Mouse (Mus musculus) spleen, adult 12 weeks (tissue): ENCODE results near the gene Hoxa6.

ENCODE experiments used
- DNase-seq: peaks from one replicate; pipeline ENCODE4 v3.0.0; 2022; ENCODE audit warnings: low spot score

Gene Hoxa6

GRCm38 (mm10) chr6:52177061-52177735, 31.3 kb downstream of the Hoxa6 start, which contains the start of gene 5730596B20Rik:
Gene 5730596B20Rik (plus strand): TSS chr6:52177498.
- no peak for DNase-seq

- DNase-seq: no peak
These were observed 32.1 kb downstream of the Hoxa6 start for GRCm38 (mm10) chr6:52176391-52176790.

- DNase-seq: no peak
These were observed 32.7 kb downstream of the Hoxa6 start for GRCm38 (mm10) chr6:52175864-52176263.

GRCm38 (mm10) chr6:52174968-52175751, 33.4 kb downstream of the Hoxa6 start:
- no peak for DNase-seq

GRCm38 (mm10) chr6:52173648-52174047, 34.9 kb downstream of the Hoxa6 start:
- DNase-seq: no peak

GRCm38 (mm10) chr6:52172501-52172900, 36.0 kb downstream of the Hoxa6 start:
- DNase-seq: no peak

GRCm38 (mm10) chr6:52171938-52172337, 36.6 kb downstream of the Hoxa6 start:
- DNase-seq: no peak

- no peak for DNase-seq
These were observed 37.2 kb downstream of the Hoxa6 start for GRCm38 (mm10) chr6:52171331-52171730.

- DNase-seq: no peak
These were observed 37.7 kb downstream of the Hoxa6 start for GRCm38 (mm10) chr6:52170898-52171223.

- no peak for DNase-seq
These were observed 38.2 kb downstream of the Hoxa6 start for GRCm38 (mm10) chr6:52170166-52170897.

GRCm38 (mm10) chr6:52169499-52170165, 38.9 kb downstream of the Hoxa6 start:
- DNase-seq: no peak

GRCm38 (mm10) chr6:52168191-52169055, 40.1 kb downstream of the Hoxa6 start:
- DNase-seq: no peak

GRCm38 (mm10) chr6:52167736-52168161, 40.8 kb downstream of the Hoxa6 start:
- DNase-seq: no peak

- no peak for DNase-seq
These were observed 41.3 kb downstream of the Hoxa6 start for GRCm38 (mm10) chr6:52167176-52167575.

- no peak for DNase-seq
These were observed 42.0 kb downstream of the Hoxa6 start for GRCm38 (mm10) chr6:52166431-52167077.

- DNase-seq: no peak
These were observed 42.8 kb downstream of the Hoxa6 start for GRCm38 (mm10) chr6:52165441-52166370.

- no peak for DNase-seq
These were observed 43.7 kb downstream of the Hoxa6 start, which contains the start of gene Hoxa2 for GRCm38 (mm10) chr6:52164626-52165440. Gene Hoxa2 (minus strand): TSS chr6:52164831.

GRCm38 (mm10) chr6:52164051-52164625, 44.4 kb downstream of the Hoxa6 start:
- DNase-seq: no peak
